Mouse (Mus musculus) urinary bladder, adult 18-20 months (tissue): ENCODE measurements around the gene Slc47a1.
"Not testable (repeated sequence)": the region's sequence is repeated elsewhere in the genome, so short reads cannot be mapped to it uniquely, and the experiment has no call there.

Experiments
- DNase-seq, 2 experiments: peaks; one replicate each; pipeline ENCODE4 v3.0.0; 2022; ENCODE audit warnings: low spot score in 2 of 2, mixed read lengths in 2 of 2

Gene Slc47a1

GRCm38 (mm10) chr11:61377881-61378613 lies at the start of gene Slc47a1:
Gene Slc47a1, minus strand, starts transcription at chr11:61378345.
- DNase-seq, result peak; percentile 17 to 43

GRCm38 (mm10) chr11:61419253-61419652 lies 41.1 kb upstream of the Slc47a1 start:
- DNase-seq, result no peak

GRCm38 (mm10) chr11:61417945-61418551 lies 39.9 kb upstream of the Slc47a1 start:
- DNase-seq, result peak; percentile 54 to 57

- DNase-seq, result not testable (repeated sequence)
Observed at GRCm38 (mm10) chr11:61416540-61416939, 38.4 kb upstream of the Slc47a1 start.

- DNase-seq, result no peak
Observed at GRCm38 (mm10) chr11:61415444-61415843, 37.3 kb upstream of the Slc47a1 start.

GRCm38 (mm10) chr11:61414560-61414959 lies 36.4 kb upstream of the Slc47a1 start:
- DNase-seq, result no peak

GRCm38 (mm10) chr11:61413411-61413810 lies 35.3 kb upstream of the Slc47a1 start:
- no peak for DNase-seq

GRCm38 (mm10) chr11:61411809-61412208 lies 33.7 kb upstream of the Slc47a1 start:
- DNase-seq, result no peak

- DNase-seq, result no peak
Observed at GRCm38 (mm10) chr11:61411221-61411620, 33.1 kb upstream of the Slc47a1 start.

GRCm38 (mm10) chr11:61410129-61410528 lies 32.0 kb upstream of the Slc47a1 start:
- peak; percentile 63 to 82 for DNase-seq

GRCm38 (mm10) chr11:61409051-61409450 lies 30.9 kb upstream of the Slc47a1 start:
- no peak for DNase-seq

- DNase-seq, result peak; percentile 59 to 83
Observed at GRCm38 (mm10) chr11:61408184-61409027, 30.3 kb upstream of the Slc47a1 start.

- peak; percentile 91 to 97 for DNase-seq
Observed at GRCm38 (mm10) chr11:61407638-61408183, 29.6 kb upstream of the Slc47a1 start.

- DNase-seq, result no peak
Observed at GRCm38 (mm10) chr11:61401794-61402193, 23.6 kb upstream of the Slc47a1 start.

- DNase-seq, result no peak
Observed at GRCm38 (mm10) chr11:61400681-61401346, 22.7 kb upstream of the Slc47a1 start.

GRCm38 (mm10) chr11:61397423-61398043 lies 19.4 kb upstream of the Slc47a1 start:
- not testable (repeated sequence) for DNase-seq

- no peak for DNase-seq
Observed at GRCm38 (mm10) chr11:61388936-61389335, 10.8 kb upstream of the Slc47a1 start.

GRCm38 (mm10) chr11:61388012-61388411 lies 9.9 kb upstream of the Slc47a1 start:
- DNase-seq, result no peak

- no peak for DNase-seq
Observed at GRCm38 (mm10) chr11:61387233-61387632, 9.1 kb upstream of the Slc47a1 start.

- DNase-seq, result peak in 1 of 2 experiments; percentile 35
Observed at GRCm38 (mm10) chr11:61385725-61386124, 7.6 kb upstream of the Slc47a1 start.

GRCm38 (mm10) chr11:61381272-61381671 lies 3.1 kb upstream of the Slc47a1 start:
- DNase-seq, result no peak
